Mouse (Mus musculus) myocyte (in vitro differentiated cells): ENCODE data around the gene Vmo1.

ENCODE experiments used
- MYOD1 ChIP-seq, 3 experiments: IDR thresholded peaks; one replicate each; pipeline ENCODE4 v1.6.1; 2011; ENCODE audit warnings: control low read depth in 2 of 3, low read depth in 2 of 3, mild to moderate bottlenecking in 2 of 3, moderate library complexity in 1 of 3; ENCODE audit not compliant: insufficient read length in 2 of 3, control insufficient read depth in 1 of 3
- MYOG ChIP-seq, 3 experiments: IDR thresholded peaks; one replicate each; pipeline ENCODE4 v1.6.1; 2011; ENCODE audit warnings: control low read depth in 2 of 3, low read depth in 2 of 3, mild to moderate bottlenecking in 2 of 3; ENCODE audit not compliant: insufficient read length in 2 of 3, control insufficient read depth in 1 of 3, insufficient read depth in 1 of 3

DNA sequence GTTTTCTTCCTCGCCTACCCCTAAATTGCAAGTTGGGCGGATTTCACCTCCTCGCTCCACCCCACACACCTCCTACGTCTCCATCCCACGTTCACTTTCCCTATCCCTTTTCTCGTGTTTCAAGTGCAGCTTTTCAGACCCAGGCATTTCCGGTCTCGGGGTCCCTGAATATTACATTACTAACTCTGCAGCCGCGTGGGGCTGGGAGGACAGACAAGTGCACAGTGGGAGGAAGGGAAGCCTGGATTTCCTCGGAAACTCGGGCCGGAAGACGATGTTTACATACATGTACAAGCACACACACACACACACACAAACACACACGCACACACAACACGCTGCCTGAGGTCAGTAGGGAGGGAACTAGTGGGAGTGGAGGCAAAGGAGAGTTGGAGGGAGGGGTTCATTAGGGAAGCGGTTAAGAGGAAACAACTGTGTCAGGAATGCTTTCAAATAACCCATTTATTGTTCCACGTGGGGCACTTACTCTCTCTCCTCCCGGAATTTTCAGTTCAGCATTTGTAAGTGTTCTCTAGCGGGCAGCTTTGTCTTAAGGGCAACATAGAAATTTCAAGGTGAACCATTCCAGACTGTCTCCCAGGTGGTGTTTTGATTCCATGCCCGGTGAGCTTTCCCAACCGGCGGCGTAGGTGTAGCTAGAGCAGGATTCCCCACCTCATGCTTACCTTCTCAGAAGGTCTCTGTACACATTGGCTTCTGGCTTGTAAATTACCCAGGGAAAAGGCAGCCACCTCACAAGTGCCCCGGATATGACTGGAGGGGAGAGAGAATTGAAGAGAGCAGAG, 49.3 kb upstream of the Vmo1 start:
- TF ChIP-seq MYOD1 (IDR thresholded peaks at IDR 0.05; ENCODE audit: control insufficient read depth in 1 of 3, insufficient read length in 2 of 3, low read depth in 2 of 3) = no peak
- TF ChIP-seq MYOG (IDR thresholded peaks at IDR 0.05; ENCODE audit: control insufficient read depth in 1 of 3, insufficient read depth in 1 of 3, insufficient read length in 2 of 3, low read depth in 2 of 3) = no peak
